Mouse (Mus musculus) lung, postnatal 14 days (tissue): ENCODE data around the gene Ctss.
"Not testable (repeated sequence)": the region's sequence is repeated elsewhere in the genome, so short reads cannot be mapped to it uniquely, and the experiment has no call there.

Source experiments
- DNase-seq: peaks from one replicate; pipeline ENCODE4 v3.0.0; 2021

The Ctss gene

GRCm38 (mm10) chr3:95538936-95539335 lies 12.3 kb downstream of the Ctss start:
- DNase-seq, result no peak

DNA sequence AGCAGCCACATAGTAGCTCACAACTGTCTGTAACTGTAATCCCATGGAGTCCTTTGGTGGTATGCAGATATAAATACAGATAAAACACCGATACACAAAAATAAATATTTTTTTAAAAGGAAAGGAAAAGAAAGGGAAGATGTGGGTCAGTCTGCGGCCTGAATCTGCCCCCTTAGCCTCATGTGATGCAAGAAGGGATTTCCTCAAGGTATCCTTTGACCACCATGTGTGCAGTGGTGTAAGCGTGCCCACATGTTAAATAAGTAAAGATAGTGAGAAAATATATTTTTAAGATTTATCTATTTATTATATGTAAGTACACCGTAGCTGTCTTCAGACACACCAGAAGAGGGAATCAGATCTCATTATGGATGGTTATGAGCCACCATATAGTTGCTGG lies 13.3 kb downstream of the Ctss start:
- DNase-seq, result no peak

DNA sequence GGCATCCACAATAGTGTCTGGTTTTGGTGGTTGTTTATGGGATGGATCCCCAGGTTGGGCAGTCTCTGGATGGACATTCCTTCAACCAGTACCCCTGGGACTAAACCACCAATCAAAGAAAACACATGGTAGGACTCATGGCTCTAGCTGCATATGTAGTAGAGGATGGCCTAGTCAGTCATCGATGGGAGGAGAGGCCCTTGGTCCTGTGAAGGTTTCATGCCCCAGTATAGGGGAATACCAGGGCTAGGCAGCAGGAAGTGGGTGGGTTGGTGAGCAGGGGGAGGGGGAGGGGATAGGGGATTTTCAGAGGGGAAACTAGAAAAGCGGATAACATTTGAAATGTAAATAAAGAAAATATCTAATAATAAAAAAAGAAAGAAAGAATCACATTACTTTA lies 14.6 kb downstream of the Ctss start:
- DNase-seq, result not testable (repeated sequence)

- no peak for DNase-seq
These were observed 15.6 kb downstream of the Ctss start for GRCm38 (mm10) chr3:95542171-95542570.

DNA sequence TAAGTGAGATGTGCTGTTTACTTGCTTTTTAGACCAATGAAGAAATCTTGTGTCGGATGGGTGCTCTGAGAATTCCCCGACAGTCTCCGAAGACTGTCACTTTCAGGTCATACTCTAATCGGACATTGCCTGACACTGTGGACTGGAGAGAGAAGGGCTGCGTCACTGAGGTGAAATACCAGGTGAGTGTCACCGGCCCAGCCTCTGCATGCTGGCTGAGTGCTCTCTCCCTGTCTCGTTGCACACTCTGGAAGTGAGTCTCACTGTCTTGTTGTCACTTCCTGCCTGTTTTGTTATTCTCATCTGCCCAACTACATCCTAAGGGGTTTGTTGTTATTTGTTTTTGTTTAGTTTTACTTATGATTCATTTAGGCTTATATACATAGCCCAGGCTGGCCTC lies 16.4 kb downstream of the Ctss start:
- DNase-seq, result no peak

GRCm38 (mm10) chr3:95550176-95550575 lies 23.6 kb downstream of the Ctss start:
- DNase-seq, result no peak

DNA sequence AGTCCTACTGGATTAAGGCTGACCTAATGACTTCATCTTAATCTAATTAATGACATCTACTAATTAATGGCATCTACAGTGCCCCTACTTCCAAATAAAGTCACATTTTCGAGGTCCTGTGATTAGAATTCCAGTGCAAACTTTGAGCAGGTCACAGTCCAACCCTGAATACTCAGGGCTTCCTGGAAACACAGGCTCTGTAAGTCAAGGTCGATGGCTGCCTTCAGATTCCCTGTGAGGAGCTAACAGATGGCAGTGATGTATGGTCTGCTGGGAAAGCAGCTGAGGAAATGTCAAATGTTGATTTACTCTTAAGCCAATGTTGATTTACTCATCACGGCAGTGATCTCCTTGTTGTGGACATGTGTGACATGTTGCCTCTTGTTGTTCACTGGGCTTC lies 27.4 kb downstream of the Ctss start:
- no peak for DNase-seq

DNA sequence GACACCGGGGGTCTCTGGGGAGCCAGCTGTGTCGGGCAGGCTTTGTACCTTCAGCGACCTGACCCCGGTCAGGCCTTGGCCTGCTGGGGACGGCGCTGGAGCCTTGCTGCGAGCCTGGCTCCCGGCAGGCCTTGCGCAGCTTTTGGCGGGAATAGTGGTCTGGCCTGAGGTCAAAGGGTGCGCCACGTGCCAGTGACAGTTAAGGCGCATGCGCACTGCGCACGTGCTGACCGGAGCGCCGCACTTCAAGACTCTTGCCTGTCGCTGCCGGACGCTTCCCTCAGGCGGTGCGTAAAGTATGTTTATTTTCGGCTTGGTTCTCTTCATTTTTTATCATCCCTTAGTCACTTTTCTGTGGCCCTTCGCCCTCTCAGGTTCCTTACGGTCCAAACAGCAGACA lies 32.9 kb downstream of the Ctss start, which contains the start of gene Hormad1:
Gene Hormad1, plus strand, starts transcription at position 241 of the 400 bp plus-strand sequence.
- DNase-seq, result no peak

DNA sequence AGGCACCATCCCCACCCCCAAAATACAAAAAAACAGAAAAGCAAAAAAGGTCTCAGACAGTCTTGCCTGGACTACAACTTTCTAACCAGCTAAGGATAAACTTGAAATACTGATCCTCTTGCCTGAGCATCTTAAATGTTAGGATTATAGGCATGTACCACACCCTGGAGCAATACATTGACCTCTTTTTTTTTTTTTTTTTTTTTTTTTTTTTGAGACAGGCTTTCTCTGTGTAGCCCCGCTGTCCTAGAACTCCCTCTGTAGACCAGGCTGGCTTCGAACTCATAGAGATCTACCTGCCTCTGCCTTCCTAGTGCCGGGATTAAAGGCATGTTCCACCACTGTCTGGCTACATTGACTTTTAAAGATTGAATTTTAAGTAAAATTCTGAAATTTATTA lies 34.2 kb downstream of the Ctss start:
- no peak for DNase-seq

- peak; percentile 2 for DNase-seq
These were observed 35.2 kb downstream of the Ctss start for GRCm38 (mm10) chr3:95561826-95562225.

GRCm38 (mm10) chr3:95569585-95569984 lies 43.0 kb downstream of the Ctss start:
- no peak for DNase-seq

GRCm38 (mm10) chr3:95587754-95588603 lies 61.4 kb downstream of the Ctss start:
- DNase-seq, result no peak

GRCm38 (mm10) chr3:95588604-95589086 lies 62.1 kb downstream of the Ctss start, which contains the start of gene Golph3l:
Gene Golph3l, plus strand, starts transcription at chr3:95588934.
- peak; percentile 91 for DNase-seq

GRCm38 (mm10) chr3:95598734-95599133 lies 72.1 kb downstream of the Ctss start:
- no peak for DNase-seq

- no peak for DNase-seq
These were observed 74.7 kb downstream of the Ctss start for GRCm38 (mm10) chr3:95601287-95601686.
